Mouse (Mus musculus): ENCODE results near the gene Triml2. TPM values are rescaled to one million over a fixed set of nuclear protein-coding genes. Genes with fewer than 3 reads are reported as not detected.

Triml2 gene
- polyA plus RNA-seq, 1 experiment from 2014 or later, result not detected

- Histone ChIP-seq H3K4me3 (ENCODE audit: low read depth, low read length) (no peak overlapping the region), H3K4me1 (replicated peaks; ENCODE audit: control insufficient read depth, insufficient read depth) (no peaks in the 10 kb centered on the region), H3K27me3 (ENCODE audit: control insufficient read depth, insufficient read depth, low read length) (no peaks in the 10 kb centered on the region), H3K9ac (ENCODE audit: low read length) (no peak overlapping the region), H3K4me2 (replicated peaks; ENCODE audit: low read depth) (no peak overlapping the region), H3K9me3 (ENCODE audit: control insufficient read depth, low read length) (no peaks in the 10 kb centered on the region), H3K27ac (replicated peaks) (no peak overlapping the region), H3K36me3 (ENCODE audit: control insufficient read depth, insufficient read depth, low read length) (no peaks in the 10 kb centered on the region)
- WGBS, result 65% methylated on average over 3 of the region's 3 CpGs
- no peak for TF ChIP-seq EP300 (optimal IDR thresholded peaks at IDR 0.05)
- DNase-seq (ENCODE audit: low spot score), result no peak
- no peak for ATAC-seq (ENCODE audit: low FRiP score, low TSS enrichment)
Observed at GRCm38 (mm10) chr8:43243326-43243725, 63.0 kb downstream of the Triml2 start.

Other genes with a start within 250 kb of the Triml2 start
- not detected in 2 replicates for gene Triml1, start 39.1 kb upstream of the Triml2 start, polyA plus RNA-seq (2015; fragmentation: Nextera tagmentation; extraction: Ambion mirVana)
- 0.05 and 0.11 TPM in 2 replicates for gene Zfp42, start 126.4 kb downstream of the Triml2 start, polyA plus RNA-seq (2015; fragmentation: Nextera tagmentation; extraction: Ambion mirVana)